Mouse (Mus musculus) urinary bladder, adult 18-20 months (tissue): ENCODE measurements around the gene Stx5a.

Experiments
- DNase-seq, 2 experiments: peaks; one replicate each; pipeline ENCODE4 v3.0.0; 2022; ENCODE audit warnings: low spot score in 2 of 2, mixed read lengths in 2 of 2

The Stx5a gene

GRCm38 (mm10) chr19:8740603-8741002 is 610 bp upstream of the Stx5a start, which contains the start of gene 1700092M07Rik:
1700092M07Rik (plus strand) TSS chr19:8740718.
- DNase-seq = no peak

- DNase-seq = no peak
Observed at GRCm38 (mm10) chr19:8742176-8742575, 963 bp downstream of the Stx5a start.

GRCm38 (mm10) chr19:8745382-8745781 is 4.2 kb downstream of the Stx5a start:
- DNase-seq = no peak

GRCm38 (mm10) chr19:8747368-8747767 is 6.2 kb downstream of the Stx5a start:
- DNase-seq = no peak

- DNase-seq = no peak
Observed at GRCm38 (mm10) chr19:8755652-8756051, 14.4 kb downstream of the Stx5a start.

- peak; percentile 85 for DNase-seq
Observed at GRCm38 (mm10) chr19:8756635-8757387, 15.6 kb downstream of the Stx5a start, which contains the start of gene Nxf1. Nxf1 (plus strand) TSS chr19:8757073.

- DNase-seq = no peak
Observed at GRCm38 (mm10) chr19:8757471-8757998, 16.3 kb downstream of the Stx5a start.

GRCm38 (mm10) chr19:8758899-8759298 is 17.7 kb downstream of the Stx5a start:
- no peak for DNase-seq

- no peak for DNase-seq
Observed at GRCm38 (mm10) chr19:8760757-8761156, 19.5 kb downstream of the Stx5a start.

GRCm38 (mm10) chr19:8763276-8763675 is 22.1 kb downstream of the Stx5a start:
- no peak for DNase-seq

GRCm38 (mm10) chr19:8765562-8765961 is 24.3 kb downstream of the Stx5a start:
- DNase-seq = no peak

GRCm38 (mm10) chr19:8770567-8771270 is 29.5 kb downstream of the Stx5a start, which contains the start of gene Tmem223:
Tmem223 (plus strand) TSS chr19:8770996.
- peak; percentile 67 to 71 for DNase-seq

GRCm38 (mm10) chr19:8772996-8773395 is 31.8 kb downstream of the Stx5a start:
- no peak for DNase-seq

GRCm38 (mm10) chr19:8773409-8773808 is 32.2 kb downstream of the Stx5a start:
- no peak for DNase-seq

GRCm38 (mm10) chr19:8774086-8774835 is 33.0 kb downstream of the Stx5a start, which contains the start of gene Tmem179b:
Tmem179b (minus strand) TSS chr19:8774467.
- peak; percentile 93 to 98 for DNase-seq

- DNase-seq = peak in 1 of 2 experiments; percentile 37
Observed at GRCm38 (mm10) chr19:8774951-8775421, 33.8 kb downstream of the Stx5a start.

- DNase-seq = peak; percentile 81 to 85
Observed at GRCm38 (mm10) chr19:8786008-8786781, 45.0 kb downstream of the Stx5a start, which contains the start of gene Taf6l. Taf6l (minus strand) TSS chr19:8786417.

GRCm38 (mm10) chr19:8788521-8788920 is 47.3 kb downstream of the Stx5a start:
- DNase-seq = no peak

- DNase-seq = no peak
Observed at GRCm38 (mm10) chr19:8789171-8789570, 48.0 kb downstream of the Stx5a start.

- no peak for DNase-seq
Observed at GRCm38 (mm10) chr19:8790171-8790570, 49.0 kb downstream of the Stx5a start.
